ENCODE assay signal across 20 mouse cellular contexts in the genomic region with DNA sequence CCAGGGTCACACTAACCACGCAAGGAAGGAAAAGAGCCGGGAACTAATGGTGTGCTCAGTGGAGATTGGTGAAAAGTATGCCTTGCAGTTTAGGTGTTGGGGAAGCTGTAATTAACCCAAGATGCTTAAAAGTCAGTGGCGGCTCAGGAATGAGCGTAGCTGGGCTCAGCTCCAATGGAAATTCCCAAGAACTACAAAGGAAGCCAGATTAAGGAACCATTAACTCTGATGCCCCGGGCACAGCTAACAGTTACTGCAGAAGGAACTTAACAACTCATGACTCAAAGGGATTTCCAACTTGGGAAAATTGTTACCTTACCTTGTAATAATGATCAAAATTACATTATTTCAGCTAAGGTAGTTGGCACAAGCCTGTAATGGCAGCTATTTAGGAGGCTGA. TPM values are rescaled to one million over a fixed set of nuclear protein-coding genes. Genes with fewer than 3 reads are reported as not detected.
DNase-seq lines count a peak whose midpoint lies in the region; ATAC-seq and TF ChIP-seq lines count a peak whose summit lies in the region.
"Had no signal": no experiment of that assay in that cellular context is flagged by ENCODE, and none has a peak within 500 bp of the region (broad histone marks: within the 10 kb centered on the region; RNA-seq: fewer than 3 reads in every experiment).

No protein-coding gene starts in this region.

- 51% methylated on average over 5 of the region's 5 CpGs for WGBS in heart, embryonic 16.5 days
- 80% methylated on average over 5 of the region's 5 CpGs for WGBS in heart, embryonic 11.5 days (ENCODE audit: insufficient replicate concordance)
- WGBS in limb, embryonic 15.5 days = 19% methylated on average over 5 of the region's 5 CpGs
- 70% methylated on average over 5 of the region's 5 CpGs for WGBS in cerebellum, adult 2 months

- H3K4me3 ChIP-seq in heart, embryonic 16.5 days (ENCODE audit: low read length) = no peak overlapping the region
- no peak overlapping the region for H3K4me3 ChIP-seq in heart, embryonic 11.5 days (ENCODE audit: low read depth, low read length)
- no peak overlapping the region for H3K4me3 ChIP-seq in embryonic fibroblast, embryonic 13.5 days (ENCODE audit: insufficient read depth, low read length)
- H3K4me3 ChIP-seq in limb, embryonic 15.5 days = no peak overlapping the region
- no peak overlapping the region for H3K4me3 ChIP-seq in cerebellum, adult 2 months (replicated peaks; ENCODE audit: insufficient read depth, low read depth, low read length)
- H3K4me3 ChIP-seq: embryonic facial prominence, embryonic 13.5 days; liver, embryonic 15.5 days had no signal

- TF ChIP-seq POLR2A in embryonic fibroblast, embryonic 13.5 days (IDR thresholded peaks at IDR 0.05; ENCODE audit: low read depth, low read length) = no peak
- no peak for TF ChIP-seq POLR2A in cerebellum, adult 2 months (IDR thresholded peaks at IDR 0.05; ENCODE audit: borderline replicate concordance, insufficient read depth, low read length)

- no peaks in the 10 kb centered on the region for H3K36me3 ChIP-seq in heart, embryonic 16.5 days (ENCODE audit: control insufficient read depth, insufficient read depth)
- no peaks in the 10 kb centered on the region for H3K36me3 ChIP-seq in heart, embryonic 11.5 days (ENCODE audit: control insufficient read depth, insufficient read depth, low read length)
- H3K36me3 ChIP-seq in limb, embryonic 15.5 days = no peaks in the 10 kb centered on the region
- H3K36me3 ChIP-seq: embryonic facial prominence, embryonic 13.5 days; liver, embryonic 15.5 days had no signal

- ATAC-seq in heart, embryonic 16.5 days (replicated peaks; ENCODE audit: extremely low read depth, insufficient read depth, low FRiP score) = no peak
- ATAC-seq in heart, embryonic 11.5 days (replicated peaks; ENCODE audit: insufficient number of reproducible peaks, low FRiP score, low TSS enrichment) = no peak
- ATAC-seq in limb, embryonic 15.5 days (ENCODE audit: insufficient number of reproducible peaks, low FRiP score, low TSS enrichment, low read depth) = no peak
- ATAC-seq: activated CD4-positive, CD25-positive, alpha-beta regulatory T cell, adult 4 months; hindbrain, embryonic 16.5 days had no signal

- no peaks in the 10 kb centered on the region for H3K27me3 ChIP-seq in heart, embryonic 16.5 days (ENCODE audit: control insufficient read depth, insufficient read depth, low read length)
- H3K27me3 ChIP-seq in heart, embryonic 11.5 days (ENCODE audit: control insufficient read depth, insufficient read depth, low read length) = peaks cover 11% of the 10 kb centered on the region
- peaks cover 11% of the 10 kb centered on the region for H3K27me3 ChIP-seq in limb, embryonic 15.5 days
- no peaks in the 10 kb centered on the region for H3K27me3 ChIP-seq in cerebellum, adult 2 months (ENCODE audit: control insufficient read depth, insufficient read depth, low read length)

- H3K4me1 ChIP-seq in heart, embryonic 16.5 days (ENCODE audit: control insufficient read depth, insufficient read depth, low read length) = peaks cover 20% of the 10 kb centered on the region
- H3K4me1 ChIP-seq in heart, embryonic 11.5 days (ENCODE audit: control insufficient read depth, insufficient read depth, low read length) = peaks cover 26% of the 10 kb centered on the region
- no peaks in the 10 kb centered on the region; the same call in 1 of the 2 replicates for H3K4me1 ChIP-seq in embryonic fibroblast, embryonic 13.5 days (ENCODE audit: control insufficient read depth, insufficient read depth, low read length)
- H3K4me1 ChIP-seq in limb, embryonic 15.5 days = peaks cover 42% of the 10 kb centered on the region
- peaks cover 2% of the 10 kb centered on the region for H3K4me1 ChIP-seq in cerebellum, adult 2 months (ENCODE audit: control insufficient read depth, insufficient read depth, low read length)

- no peak overlapping the region for H3K4me2 ChIP-seq in heart, embryonic 16.5 days (ENCODE audit: low read depth, low read length)
- no peak overlapping the region for H3K4me2 ChIP-seq in heart, embryonic 11.5 days
- no peak overlapping the region for H3K4me2 ChIP-seq in limb, embryonic 15.5 days
- H3K4me2 ChIP-seq: embryonic facial prominence, embryonic 13.5 days; liver, embryonic 15.5 days had no signal

- no peaks in the 10 kb centered on the region for H3K9me3 ChIP-seq in heart, embryonic 16.5 days (replicated peaks; ENCODE audit: control insufficient read depth, low read length)
- no peaks in the 10 kb centered on the region for H3K9me3 ChIP-seq in heart, embryonic 11.5 days (replicated peaks; ENCODE audit: control insufficient read depth, low read length)
- no peaks in the 10 kb centered on the region for H3K9me3 ChIP-seq in limb, embryonic 15.5 days
- H3K9me3 ChIP-seq: embryonic facial prominence, embryonic 13.5 days; liver, embryonic 15.5 days had no signal

- no peak for TF ChIP-seq CTCF in embryonic fibroblast, embryonic 13.5 days (IDR thresholded peaks at IDR 0.05; ENCODE audit: borderline replicate concordance, insufficient read depth, low read length)
- TF ChIP-seq CTCF in cerebellum, adult 2 months (IDR thresholded peaks at IDR 0.05; ENCODE audit: borderline replicate concordance, insufficient read depth, low read depth, low read length) = no peak

- DNase-seq in kidney, postnatal 10 days = peak; percentile 67
- no peak for DNase-seq in cerebellum, adult 2 months
- DNase-seq in heart, postnatal 10 days = no peak
- DNase-seq: adrenal gland, postnatal 14 days; B cell, adult 2 months; cerebellum, adult 18-20 months; gastrocnemius, postnatal 14 days; heart, postnatal 36 days; layer of hippocampus, postnatal 36 days; lung, postnatal 14 days had no signal

- intact Hi-C loops in heart, postnatal 10 days (cut with DNase I) = no loop called here

- peak overlapping the region; percentile 47; the same call in 1 of the 2 replicates for H3K27ac ChIP-seq in heart, embryonic 16.5 days (ENCODE audit: low read length)
- no peak overlapping the region for H3K27ac ChIP-seq in heart, embryonic 11.5 days (ENCODE audit: low read depth, low read length)
- H3K27ac ChIP-seq in embryonic fibroblast, embryonic 13.5 days (ENCODE audit: insufficient read depth, low read length) = peak overlapping the region; percentile 35; the same call in 1 of the 2 replicates
- H3K27ac ChIP-seq in limb, embryonic 15.5 days = 0 out of 2 replicates have a peak overlapping the region, but pooled peaks have one; percentile 7
- H3K27ac ChIP-seq in cerebellum, adult 2 months (ENCODE audit: insufficient read depth, low read length) = no peak overlapping the region
- H3K27ac ChIP-seq: embryonic facial prominence, embryonic 13.5 days; liver, embryonic 15.5 days had no signal

- no peak overlapping the region for H3K9ac ChIP-seq in heart, embryonic 16.5 days (ENCODE audit: low read length)
- H3K9ac ChIP-seq in heart, embryonic 11.5 days (ENCODE audit: low read depth, low read length) = no peak overlapping the region
- H3K9ac ChIP-seq in limb, embryonic 15.5 days = no peak overlapping the region
- H3K9ac ChIP-seq: embryonic facial prominence, embryonic 13.5 days; liver, embryonic 15.5 days had no signal

RNA-seq across cellular contexts. Expression of gene Spint2, which starts 5.0 kb away (rescaled TPM):
- 114 and 116 TPM in 2 replicates for polyA plus RNA-seq in heart, embryonic 16.5 days (2015; fragmentation: Nextera tagmentation; extraction: Ambion mirVana)
- 39.2 and 42.8 TPM in 2 replicates for polyA plus RNA-seq in heart, embryonic 11.5 days (2014; fragmentation: Nextera tagmentation; extraction: Ambion mirVana)
- 11.6 and 11.7 TPM in 2 replicates for polyA plus RNA-seq in embryonic fibroblast, embryonic 13.5 days (2011; ENCODE audit: insufficient read length, low read depth, missing spikeins)
- 187 and 194 TPM in 2 replicates for polyA plus RNA-seq in limb, embryonic 15.5 days (2015; fragmentation: Nextera tagmentation; extraction: Ambion mirVana)
- 46.2 and 54.9 TPM in 2 replicates for polyA plus RNA-seq in cerebellum, adult 2 months (2012; rRNA removed)
- total RNA-seq in heart, postnatal 10 days (2021) = 10 to 100 TPM; 53.3 to 62.7 TPM

RNA-seq across cellular contexts. Expression of gene Ppp1r14a, which starts 12.4 kb away (rescaled TPM):
- 14.2 and 25.4 TPM in 2 replicates for polyA plus RNA-seq in heart, embryonic 16.5 days (2015; fragmentation: Nextera tagmentation; extraction: Ambion mirVana)
- polyA plus RNA-seq in heart, embryonic 11.5 days (2014; fragmentation: Nextera tagmentation; extraction: Ambion mirVana) = 9.4 and 10.3 TPM in 2 replicates
- 8.2 and 12.8 TPM in 2 replicates for polyA plus RNA-seq in embryonic fibroblast, embryonic 13.5 days (2011; ENCODE audit: insufficient read length, low read depth, missing spikeins)
- polyA plus RNA-seq in limb, embryonic 15.5 days (2015; fragmentation: Nextera tagmentation; extraction: Ambion mirVana) = 15.5 and 16.9 TPM in 2 replicates
- 81.8 and 99.7 TPM in 2 replicates for polyA plus RNA-seq in cerebellum, adult 2 months (2012; rRNA removed)
- 10 to 100 TPM; 21.2 to 27.8 TPM for total RNA-seq in heart, postnatal 10 days (2021)
- total RNA-seq: megakaryocyte-erythroid progenitor cell, adult 5-6 weeks had no signal
- polyA plus RNA-seq: activated CD4-positive, CD25-positive, alpha-beta regulatory T cell, adult 4 months had no signal

RNA-seq across cellular contexts. Expression of gene Dpf1, which starts 27.0 kb away (rescaled TPM):
- 2.0 and 3.0 TPM in 2 replicates for polyA plus RNA-seq in heart, embryonic 16.5 days (2015; fragmentation: Nextera tagmentation; extraction: Ambion mirVana)
- polyA plus RNA-seq in heart, embryonic 11.5 days (2014; fragmentation: Nextera tagmentation; extraction: Ambion mirVana) = 2.9 and 3.3 TPM in 2 replicates
- polyA plus RNA-seq in embryonic fibroblast, embryonic 13.5 days (2011; ENCODE audit: insufficient read length, low read depth, missing spikeins) = 4.7 and 6.6 TPM in 2 replicates
- polyA plus RNA-seq in limb, embryonic 15.5 days (2015; fragmentation: Nextera tagmentation; extraction: Ambion mirVana) = 13.1 and 15.9 TPM in 2 replicates
- polyA plus RNA-seq in cerebellum, adult 2 months (2012; rRNA removed) = 28.3 and 29.8 TPM in 2 replicates
- total RNA-seq in heart, postnatal 10 days (2021) = 1 to 10 TPM in 1 of 2 experiments, under 1 TPM in 1; 0.45 to 2.1 TPM
- polyA plus RNA-seq: activated CD4-positive, CD25-positive, alpha-beta regulatory T cell, adult 4 months had no signal

RNA-seq across cellular contexts. Expression of gene 2200002D01Rik, which starts 28.4 kb away (rescaled TPM):
- 7.6 and 10.3 TPM in 2 replicates for polyA plus RNA-seq in heart, embryonic 16.5 days (2015; fragmentation: Nextera tagmentation; extraction: Ambion mirVana)
- 7.0 and 8.8 TPM in 2 replicates for polyA plus RNA-seq in heart, embryonic 11.5 days (2014; fragmentation: Nextera tagmentation; extraction: Ambion mirVana)
- 10.6 and 40.6 TPM in 2 replicates for polyA plus RNA-seq in embryonic fibroblast, embryonic 13.5 days (2011; ENCODE audit: insufficient read length, low read depth, missing spikeins)
- 13.0 and 14.2 TPM in 2 replicates for polyA plus RNA-seq in limb, embryonic 15.5 days (2015; fragmentation: Nextera tagmentation; extraction: Ambion mirVana)
- 0.38 and 0.48 TPM in 2 replicates for polyA plus RNA-seq in cerebellum, adult 2 months (2012; rRNA removed)
- 1 to 10 TPM; 2.6 to 3.5 TPM for total RNA-seq in heart, postnatal 10 days (2021)
- total RNA-seq: layer of hippocampus, postnatal 36 days; left cerebral cortex, postnatal 25 days had no signal

RNA-seq across cellular contexts. Expression of gene Yif1b, which starts 38.6 kb away (rescaled TPM):
- 116 and 125 TPM in 2 replicates for polyA plus RNA-seq in heart, embryonic 16.5 days (2015; fragmentation: Nextera tagmentation; extraction: Ambion mirVana)
- polyA plus RNA-seq in heart, embryonic 11.5 days (2014; fragmentation: Nextera tagmentation; extraction: Ambion mirVana) = 107 and 110 TPM in 2 replicates
- 67.7 and 68.0 TPM in 2 replicates for polyA plus RNA-seq in embryonic fibroblast, embryonic 13.5 days (2011; ENCODE audit: insufficient read length, low read depth, missing spikeins)
- 137 and 141 TPM in 2 replicates for polyA plus RNA-seq in limb, embryonic 15.5 days (2015; fragmentation: Nextera tagmentation; extraction: Ambion mirVana)
- polyA plus RNA-seq in cerebellum, adult 2 months (2012; rRNA removed) = 131 and 143 TPM in 2 replicates
- total RNA-seq in heart, postnatal 10 days (2021) = 10 to 100 TPM; 72.9 to 75.1 TPM

Comparison
In these comparisons a context has a peak if more than half of its experiments do, and no peak if none do; other contexts are left out.
1. H3K27ac ChIP-seq: peak in heart, embryonic 16.5 days (single experiment), embryonic fibroblast, embryonic 13.5 days (single experiment) and limb, embryonic 15.5 days (single experiment); none in heart, embryonic 11.5 days (single experiment) and cerebellum, adult 2 months (single experiment).